Mouse (Mus musculus) spleen, adult 18-20 months (tissue): ENCODE results near the gene Nubp2.

Source experiments
- DNase-seq, 2 experiments: peaks; one replicate each; pipeline ENCODE4 v3.0.0; 2022; ENCODE audit warnings: mixed read lengths in 2 of 2

Gene Nubp2

GRCm38 (mm10) chr17:24860076-24860475, 26.1 kb downstream of the Nubp2 start:
- DNase-seq = no peak

DNA sequence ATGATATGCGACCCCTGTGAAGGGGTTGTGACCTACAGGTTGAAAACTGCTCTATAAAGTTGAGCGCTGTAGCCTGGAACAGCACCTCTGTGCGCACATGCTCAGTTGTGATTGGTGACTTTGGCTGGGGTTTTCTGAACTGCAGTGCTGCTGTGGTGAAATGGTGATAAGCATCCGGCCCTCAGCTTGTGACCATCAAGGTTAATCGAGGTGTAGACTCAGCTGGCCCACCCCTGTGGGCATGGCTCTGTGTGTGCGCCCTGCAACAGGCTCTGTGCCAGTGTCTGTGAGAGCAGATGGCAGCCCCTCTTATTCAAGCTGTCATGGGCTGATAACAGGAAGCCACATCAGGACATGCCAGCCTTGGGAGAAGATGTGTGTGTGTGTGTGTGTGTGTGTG, 27.2 kb downstream of the Nubp2 start:
- DNase-seq = no peak

DNA sequence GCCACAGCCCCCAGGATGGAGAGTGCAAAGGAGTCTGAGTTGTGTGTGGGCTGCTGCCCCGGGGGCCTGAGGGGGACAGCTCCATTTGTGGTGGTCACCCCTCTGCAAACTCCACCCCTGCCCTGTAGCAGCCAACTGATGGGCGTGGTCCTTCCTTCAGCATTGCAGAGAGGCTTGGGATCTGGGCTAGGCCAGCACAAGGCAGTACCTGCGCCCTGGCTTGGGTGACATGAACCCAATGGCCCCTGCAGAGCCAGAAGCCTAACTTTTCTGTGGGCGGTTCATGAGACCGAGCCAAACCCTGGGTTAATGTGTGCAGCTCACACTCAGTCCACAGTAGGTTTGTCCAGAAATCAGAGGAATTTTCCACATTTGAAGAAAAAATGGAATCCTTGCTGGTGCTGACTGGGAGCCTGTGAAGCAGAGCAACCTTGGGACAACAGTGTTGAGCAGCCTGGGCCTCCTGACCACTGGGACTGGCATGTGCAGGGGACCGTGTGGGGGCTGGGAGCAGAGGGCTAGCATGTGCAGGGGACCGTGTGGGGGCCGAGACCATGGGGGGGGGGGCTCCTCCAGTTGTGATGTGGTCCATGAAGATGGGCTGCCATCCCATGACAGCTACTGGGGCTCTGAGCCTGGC, 28.2 kb downstream of the Nubp2 start:
- DNase-seq = no peak

DNA sequence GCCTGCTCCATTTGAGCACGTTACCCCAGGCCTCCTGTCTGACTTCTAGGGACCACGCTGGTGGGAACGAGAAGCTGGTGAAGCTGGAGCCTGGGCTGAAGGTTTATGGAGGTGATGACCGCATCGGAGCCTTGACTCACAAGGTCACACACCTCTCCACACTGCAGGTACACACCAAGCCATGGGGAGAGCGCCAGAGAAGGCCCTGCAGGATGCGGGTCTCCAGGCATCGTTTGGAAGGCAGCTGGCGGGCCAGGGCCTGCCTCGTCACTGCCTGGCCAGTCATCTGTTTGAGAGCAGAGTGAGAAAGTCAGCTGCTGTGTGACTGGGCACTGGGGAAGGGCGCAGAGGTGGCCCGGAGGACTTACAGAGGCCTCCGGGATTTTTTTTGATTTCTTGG, 29.6 kb downstream of the Nubp2 start:
- no peak for DNase-seq

GRCm38 (mm10) chr17:24855838-24856464, 30.2 kb downstream of the Nubp2 start:
- DNase-seq = no peak

- no peak for DNase-seq
Observed at GRCm38 (mm10) chr17:24851381-24852125, 34.6 kb downstream of the Nubp2 start.

GRCm38 (mm10) chr17:24850773-24851127, 35.4 kb downstream of the Nubp2 start:
- DNase-seq = no peak

DNA sequence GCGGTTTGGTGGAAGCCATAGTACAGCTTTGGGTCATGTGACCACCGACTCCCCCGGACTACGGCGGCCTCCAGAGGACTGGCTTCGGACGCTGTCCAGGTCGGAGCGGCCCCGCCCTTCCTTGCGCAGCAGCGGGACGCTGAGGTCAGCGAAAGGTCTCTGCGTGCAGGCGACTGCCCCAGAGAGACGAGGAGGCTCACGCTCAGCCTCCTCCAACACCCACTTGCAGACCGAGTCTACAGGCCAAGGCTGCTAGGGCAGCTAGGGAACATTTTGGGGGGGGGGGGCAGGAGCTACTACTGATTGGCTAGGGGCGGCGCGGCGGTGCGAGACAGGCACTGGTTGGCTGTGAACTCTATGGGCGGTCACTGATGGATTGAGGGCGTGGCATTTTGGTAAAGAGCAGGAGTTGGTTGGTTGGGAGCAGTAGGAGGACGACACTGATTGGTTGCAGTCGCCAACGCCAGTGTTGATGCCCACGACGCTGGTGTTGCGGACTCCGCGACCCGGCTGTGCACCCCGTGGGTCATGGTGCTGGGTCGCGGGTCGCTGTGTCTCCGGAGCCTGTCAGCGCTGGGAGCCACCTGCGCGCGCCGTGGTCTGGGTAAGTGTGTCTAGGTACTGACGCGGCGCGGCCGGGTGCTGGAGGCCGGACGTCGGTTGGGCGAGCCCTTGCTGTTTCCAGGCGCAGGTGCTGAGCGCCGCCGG, 35.9 kb downstream of the Nubp2 start, which contains the start of gene Fahd1:
Fahd1 (minus strand) TSS at position 300 of the 708 bp plus-strand sequence.
- peak; percentile 86 to 90 for DNase-seq

DNA sequence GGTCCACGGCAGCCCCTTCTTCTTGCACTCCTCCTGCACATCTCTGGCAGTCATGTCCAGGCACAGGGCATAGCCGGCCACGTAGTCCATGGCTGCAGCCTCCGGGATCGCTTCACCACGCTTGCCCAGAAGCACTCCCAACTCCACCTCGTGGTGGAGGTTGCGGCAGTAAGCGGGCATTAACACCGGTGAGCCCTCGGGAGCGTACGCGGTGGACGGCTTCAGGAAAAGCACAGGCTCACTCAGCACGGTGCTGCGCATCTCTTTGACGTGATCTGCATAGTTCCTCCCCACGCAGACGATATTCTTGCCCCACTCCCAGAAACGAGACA, 36.5 kb downstream of the Nubp2 start:
- DNase-seq = no peak

GRCm38 (mm10) chr17:24848600-24849031, 37.5 kb downstream of the Nubp2 start:
- no peak for DNase-seq

- DNase-seq = no peak
Observed at GRCm38 (mm10) chr17:24847386-24847785, 38.8 kb downstream of the Nubp2 start.

- DNase-seq = no peak
Observed at GRCm38 (mm10) chr17:24844525-24844924, 41.6 kb downstream of the Nubp2 start.

- DNase-seq = no peak
Observed at GRCm38 (mm10) chr17:24842631-24843030, 43.5 kb downstream of the Nubp2 start.

- DNase-seq = peak in 1 of 2 experiments; percentile 38
Observed at GRCm38 (mm10) chr17:24841133-24841532, 45.0 kb downstream of the Nubp2 start.

DNA sequence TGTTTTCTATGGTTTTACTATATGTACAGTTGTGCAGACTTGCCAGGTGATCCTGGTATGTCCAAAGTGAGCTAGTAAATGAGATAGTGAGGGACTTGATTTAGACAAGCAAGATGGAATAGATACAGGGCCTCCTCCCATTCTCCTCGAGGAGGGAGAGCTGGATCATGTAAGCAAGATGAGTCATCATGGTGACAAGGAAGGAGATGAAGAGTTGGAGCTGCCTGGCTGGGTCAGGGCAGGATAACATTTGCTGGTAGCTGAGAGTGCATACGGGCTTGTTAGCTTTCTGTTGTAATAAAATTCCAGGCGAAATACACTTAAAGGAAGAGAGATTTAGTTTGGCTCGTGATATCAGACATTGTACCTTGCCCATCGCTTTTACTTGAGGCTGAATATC, 45.8 kb downstream of the Nubp2 start:
- DNase-seq = no peak

DNA sequence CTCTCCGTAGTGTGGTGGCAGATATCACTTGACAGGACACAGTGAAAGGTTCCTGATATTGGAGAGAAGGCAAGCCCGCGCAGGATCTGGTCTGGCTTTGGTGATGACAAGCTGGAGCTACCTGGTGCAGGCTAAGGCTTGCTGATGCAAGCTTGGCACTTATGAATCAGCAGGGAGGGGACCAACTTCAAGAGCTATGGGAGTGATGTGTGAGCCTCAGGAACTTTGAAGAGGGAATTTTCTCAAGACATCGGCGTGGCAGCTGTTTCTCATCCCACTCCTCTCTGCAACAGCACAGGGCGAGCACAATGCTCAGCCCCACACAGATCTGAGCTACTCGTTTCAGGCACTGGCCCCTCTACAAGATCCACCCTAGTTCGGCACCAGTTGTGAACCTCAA, 46.3 kb downstream of the Nubp2 start, which contains the start of gene Hagh:
Hagh (plus strand) TSS at position 302 of the 400 bp plus-strand sequence.
- no peak for DNase-seq
